ENCODE assay signal across 8 mouse cellular contexts in the genomic region with DNA sequence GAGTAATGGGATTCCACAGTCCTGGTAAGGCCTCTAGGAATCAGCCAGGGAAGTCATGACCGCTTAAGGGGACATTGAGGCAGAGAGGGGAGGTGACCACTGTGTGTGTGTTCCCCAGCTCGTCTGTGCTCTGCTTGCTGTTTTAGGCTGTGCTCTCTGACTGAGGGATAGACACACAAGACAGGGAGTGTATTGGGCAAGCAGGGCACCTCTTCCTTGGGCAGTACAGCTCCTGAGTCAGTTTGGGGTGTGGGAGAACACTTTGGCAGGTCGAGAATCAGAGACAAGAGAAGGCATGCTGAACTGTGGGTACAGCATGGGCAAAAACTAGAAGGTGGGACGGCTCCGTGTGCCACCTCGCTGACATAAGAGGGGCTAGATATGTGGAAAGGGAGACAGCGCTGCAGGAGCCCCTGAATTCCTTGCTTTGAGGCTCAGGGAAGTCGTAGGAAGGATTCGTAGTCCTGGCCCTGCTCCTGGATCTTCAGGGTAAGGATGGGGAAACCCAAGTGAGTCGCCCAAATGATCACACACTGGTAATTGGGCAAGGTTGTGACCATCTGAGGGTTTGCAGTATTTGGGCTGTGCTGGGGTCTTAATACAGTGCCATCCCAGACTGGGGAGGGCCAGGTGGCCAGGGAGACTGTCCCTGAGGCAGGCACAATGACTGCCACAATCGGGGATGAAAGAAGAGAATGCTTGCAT. TPM values are rescaled to one million over a fixed set of nuclear protein-coding genes. Genes with fewer than 3 reads are reported as not detected.
DNase-seq lines count a peak whose midpoint lies in the region; ATAC-seq and TF ChIP-seq lines count a peak whose summit lies in the region.

No protein-coding gene starts in this region.

- H3K4me1 ChIP-seq in forebrain, postnatal 0 days (ENCODE audit: insufficient read depth), result peaks cover 11% of the 10 kb centered on the region; the same call in 1 of the 2 replicates
- peaks cover 70% of the 10 kb centered on the region for H3K4me1 ChIP-seq in liver, embryonic 15.5 days (replicated peaks)

- peak overlapping the region; percentile 98 for H3K4me2 ChIP-seq in forebrain, postnatal 0 days (ENCODE audit: low read depth)
- H3K4me2 ChIP-seq in liver, embryonic 15.5 days, result peak overlapping the region; percentile 97

- peak; percentile 4 for DNase-seq in gastrocnemius, postnatal 14 days
- no peak for DNase-seq in gastrocnemius, postnatal 10 days
- DNase-seq in forebrain, postnatal 0 days, result no peak
- no peak for DNase-seq in cerebellum, postnatal 14 days
- no peak for DNase-seq in layer of hippocampus, postnatal 14 days (ENCODE audit: low spot score in 2 of 2)
- no peak for DNase-seq in kidney, postnatal 36 days

- TF ChIP-seq CTCF in C2C12 (IDR thresholded peaks at IDR 0.05; ENCODE audit: control insufficient read depth, insufficient read depth, insufficient read length), result no peak
- no peak for TF ChIP-seq CTCF in forebrain, postnatal 0 days (IDR thresholded peaks at IDR 0.05; ENCODE audit: low read depth)

- no peaks in the 10 kb centered on the region for H3K9me3 ChIP-seq in forebrain, postnatal 0 days (ENCODE audit: low read length)
- no peaks in the 10 kb centered on the region for H3K9me3 ChIP-seq in liver, embryonic 15.5 days (replicated peaks)

- H3K27me3 ChIP-seq in C2C12 (ENCODE audit: control insufficient read depth, insufficient read depth, insufficient read length), result no peaks in the 10 kb centered on the region
- peaks cover 16% of the 10 kb centered on the region for H3K27me3 ChIP-seq in forebrain, postnatal 0 days (ENCODE audit: insufficient read depth, low read length)
- peaks cover 45% of the 10 kb centered on the region for H3K27me3 ChIP-seq in liver, embryonic 15.5 days

- H3K9ac ChIP-seq in forebrain, postnatal 0 days, result no peak overlapping the region
- peak overlapping the region; percentile 69 for H3K9ac ChIP-seq in liver, embryonic 15.5 days

- H3K27ac ChIP-seq in forebrain, postnatal 0 days (ENCODE audit: low read depth, low read length), result no peak overlapping the region
- H3K27ac ChIP-seq in liver, embryonic 15.5 days (replicated peaks), result no peak overlapping the region

- no peak for ATAC-seq in forebrain, postnatal 0 days
- ATAC-seq in liver, embryonic 15.5 days (ENCODE audit: insufficient read depth), result no peak

- intact Hi-C loops in gastrocnemius, postnatal 14 days (cut with DNase I; ENCODE audit: low total_unique reads), result no loop called here

- H3K4me3 ChIP-seq in C2C12 (ENCODE audit: insufficient read depth, poor library complexity, severe bottlenecking), result peak overlapping the region; percentile 60
- H3K4me3 ChIP-seq in forebrain, postnatal 0 days (ENCODE audit: low read depth, low read length), result no peak overlapping the region
- peak overlapping the region; percentile 67 for H3K4me3 ChIP-seq in liver, embryonic 15.5 days (replicated peaks)

- peaks cover 43% of the 10 kb centered on the region for H3K79me3 ChIP-seq in C2C12 (ENCODE audit: low read depth)

- H3ac ChIP-seq in C2C12 (ENCODE audit: control insufficient read depth, insufficient read length, low read depth), result peak overlapping the region; percentile 67

- peaks cover 8% of the 10 kb centered on the region for H3K36me3 ChIP-seq in C2C12 (ENCODE audit: control insufficient read depth, insufficient read depth)
- H3K36me3 ChIP-seq in forebrain, postnatal 0 days (ENCODE audit: insufficient read depth), result no peaks in the 10 kb centered on the region
- H3K36me3 ChIP-seq in liver, embryonic 15.5 days (replicated peaks), result no peaks in the 10 kb centered on the region

- 72% methylated on average over 11 of the region's 11 CpGs for WGBS in forebrain, postnatal 0 days
- WGBS in liver, embryonic 15.5 days (ENCODE audit: insufficient replicate concordance), result 49% methylated on average over 11 of the region's 11 CpGs

- H3K79me2 ChIP-seq in C2C12 (ENCODE audit: control insufficient read depth, insufficient read depth), result peaks cover 59% of the 10 kb centered on the region

TF ChIP-seq in C2C12, 6 proteins besides CTCF, POLR2A, EP300 and RAD21:
- TF ChIP-seq MYOD1 (IDR thresholded peaks at IDR 0.05; ENCODE audit: control insufficient read depth, insufficient read length, low read depth), result no peak
- TF ChIP-seq CEBPB (IDR thresholded peaks at IDR 0.05; ENCODE audit: low read depth), result no peak
- TF ChIP-seq FOSL1 (IDR thresholded peaks at IDR 0.05; ENCODE audit: insufficient read depth, low read length, poor library complexity, severe bottlenecking), result no peak
- no peak for TF ChIP-seq MAX (IDR thresholded peaks at IDR 0.05)
- TF ChIP-seq MYOG (IDR thresholded peaks at IDR 0.05; ENCODE audit: control insufficient read depth, extremely low read depth, insufficient read length), result no peak
- TF ChIP-seq USF1 (IDR thresholded peaks at IDR 0.05; ENCODE audit: low read depth), result no peak

RNA-seq across cellular contexts. Expression of a gene that starts 1.1 kb away (rescaled TPM):
- total RNA-seq in gastrocnemius, postnatal 14 days (2021), result 1 to 10 TPM; 9.4 to 9.5 TPM
- total RNA-seq in gastrocnemius, postnatal 10 days (2021), result 10 to 100 TPM in 1 of 2 experiments, 1 to 10 TPM in 1; 9.4 to 11.8 TPM
- 22.7 TPM for polyA plus RNA-seq in C2C12 (2012; fragmentation: generic; extraction: Trizol)
- 6.0 and 6.9 TPM in 2 replicates for total RNA-seq in forebrain, postnatal 0 days (2014; rRNA removed)
- polyA plus RNA-seq in forebrain, postnatal 0 days (2015; fragmentation: Nextera tagmentation; extraction: Ambion mirVana), result 3.3 and 4.1 TPM in 2 replicates
- 4.6 and 6.4 TPM in 2 replicates for polyA plus RNA-seq in liver, embryonic 15.5 days (2015; fragmentation: Nextera tagmentation; extraction: Ambion mirVana)
- 1 to 10 TPM; 4.6 to 5.1 TPM for total RNA-seq in layer of hippocampus, postnatal 14 days (2021)

RNA-seq across cellular contexts. Expression of a gene that starts 50.2 kb away (rescaled TPM):
- under 1 TPM; 0.09 to 0.10 TPM for total RNA-seq in gastrocnemius, postnatal 14 days (2021)
- under 1 TPM; 0.42 to 0.70 TPM for total RNA-seq in gastrocnemius, postnatal 10 days (2021)
- polyA plus RNA-seq in C2C12 (2012; fragmentation: generic; extraction: Trizol), result 0.35 TPM
- total RNA-seq in forebrain, postnatal 0 days (2014; rRNA removed), result 0.95 and 1.2 TPM in 2 replicates
- 0.21 and 0.23 TPM in 2 replicates for polyA plus RNA-seq in forebrain, postnatal 0 days (2015; fragmentation: Nextera tagmentation; extraction: Ambion mirVana)
- 0.71 and 1.0 TPM in 2 replicates for polyA plus RNA-seq in liver, embryonic 15.5 days (2015; fragmentation: Nextera tagmentation; extraction: Ambion mirVana)
- total RNA-seq in layer of hippocampus, postnatal 14 days (2021), result 1 to 10 TPM in 1 of 2 experiments, under 1 TPM in 1; 0.93 to 1.1 TPM
